Mouse (Mus musculus) heart, postnatal 0 days (tissue): ENCODE results near the gene Angptl4. TPM values are rescaled to one million over a fixed set of nuclear protein-coding genes. Genes with fewer than 3 reads are reported as not detected.

Experiments used
- ATAC-seq: fragments of 200-750 bp; cut with Nextera tagmentation; 2 replicates; pipeline ENCODE4 v1.8.0; 2017; ENCODE audit warnings: low read depth, moderate number of reproducible peaks, moderate library complexity; ENCODE audit not compliant: insufficient read depth
- DNase-seq: peaks from one replicate; pipeline ENCODE4 v3.0.0-alpha.2; 2016; ENCODE audit warnings: low spot score
- H3K27ac ChIP-seq: fragments of 300-500 bp; sonication (generic); 2 replicates; pipeline ENCODE4 v1.5.1; 2014; ENCODE audit warnings: low read depth, mild to moderate bottlenecking
- H3K27me3 ChIP-seq: fragments of 300-500 bp; sonication (generic); 2 replicates; pipeline ENCODE4 v1.6.1; 2014; ENCODE audit warnings: low read length, mixed read lengths; ENCODE audit not compliant: control insufficient read depth, insufficient read depth
- H3K36me3 ChIP-seq: fragments of 300-500 bp; sonication (generic); replicated peaks from 2 replicates; pipeline ENCODE4 v1.6.1; 2014; ENCODE audit warnings: low read length, mixed read lengths; ENCODE audit not compliant: control insufficient read depth, insufficient read depth
- H3K4me1 ChIP-seq: fragments of 300-500 bp; sonication (generic); 2 replicates; pipeline ENCODE4 v1.6.1; 2014; ENCODE audit warnings: antibody characterized with exemption; ENCODE audit not compliant: control insufficient read depth, insufficient read depth
- H3K4me2 ChIP-seq: fragments of 300-500 bp; sonication (generic); 2 replicates; pipeline ENCODE4 v1.6.1; 2014; ENCODE audit warnings: low read depth, mild to moderate bottlenecking, low read length, moderate library complexity
- H3K4me3 ChIP-seq: fragments of 300-500 bp; sonication (generic); 2 replicates; pipeline ENCODE4 v1.5.1; 2014; ENCODE audit warnings: low read depth, low read length
- H3K9ac ChIP-seq: fragments of 300-500 bp; sonication (generic); replicated peaks from 2 replicates; pipeline ENCODE4 v1.6.1; 2014; ENCODE audit warnings: low read depth, low read length, mixed read lengths
- H3K9me3 ChIP-seq: fragments of 300-500 bp; sonication (generic); replicated peaks from 2 replicates; pipeline ENCODE4 v1.6.1; 2016; ENCODE audit warnings: low read length; ENCODE audit not compliant: control insufficient read depth
- CTCF ChIP-seq: IDR thresholded peaks from 2 replicates; pipeline ENCODE4 v1.5.1; 2016; ENCODE audit warnings: antibody characterized with exemption, control low read depth, low read depth
- EP300 ChIP-seq: IDR thresholded peaks from 2 replicates; pipeline ENCODE4 v1.6.1; 2016; ENCODE audit warnings: antibody characterized with exemption, low read depth
- WGBS: fragments of 180-500 bp; shearing (Covaris S2); extraction: QIAGEN DNeasy Blood & Tissue Kit; methylation state at CpG from one replicate; pipeline ENCODE4 v1.1.7; 2014; 5-methylcytosine and 5-hydroxymethylcytosine counted together
- polyA plus RNA-seq: library from polyadenylated mRNA; unstranded; fragments of >200 nt; fragmentation: Nextera tagmentation; extraction: Ambion mirVana; gene quantifications from 2 replicates; pipeline ENCODE4 v1.2.1, GENCODE M21; 2015
- total RNA-seq: library from RNA; depleted of rRNA; stranded (reverse); fragments of >200 nt; gene quantifications from 2 replicates; pipeline ENCODE4 v1.2.3, GENCODE M21; 2014; ENCODE audit warnings: low replicate concordance

The Angptl4 gene
- total and polyA plus RNA-seq, 2 experiments from 2014 or later, result 59.2 to 79.3 TPM

- no peak overlapping the region for H3K4me3 ChIP-seq
- H3K4me1 ChIP-seq, result peaks cover 52% of the 10 kb centered on the region
- DNase-seq, result no peak
- H3K27me3 ChIP-seq, result no peaks in the 10 kb centered on the region
- H3K4me2 ChIP-seq, result no peak overlapping the region
- ATAC-seq, result no peak
- no peaks in the 10 kb centered on the region for H3K9me3 ChIP-seq
- no peak overlapping the region for H3K27ac ChIP-seq
- WGBS, result 78% methylated on average over 1 of the region's 1 CpGs
- no peak overlapping the region for H3K9ac ChIP-seq
- TF ChIP-seq CTCF (no peak), EP300 (no peak)
- peaks cover 14% of the 10 kb centered on the region; the same call in 1 of the 2 replicates for H3K36me3 ChIP-seq
These were observed 27.0 kb downstream of the Angptl4 start for GRCm38 (mm10) chr17:33754656-33755055.

GRCm38 (mm10) chr17:33752297-33752696, 29.3 kb downstream of the Angptl4 start:
- H3K27ac ChIP-seq, result no peak overlapping the region
- H3K9ac ChIP-seq, result no peak overlapping the region
- no peak for ATAC-seq
- no peaks in the 10 kb centered on the region for H3K27me3 ChIP-seq
- peaks cover 30% of the 10 kb centered on the region for H3K4me1 ChIP-seq
- TF ChIP-seq CTCF (no peak), EP300 (no peak)
- H3K4me3 ChIP-seq, result no peak overlapping the region
- no peak overlapping the region for H3K4me2 ChIP-seq
- WGBS, result 86% methylated on average over 2 of the region's 2 CpGs
- H3K9me3 ChIP-seq, result no peaks in the 10 kb centered on the region
- DNase-seq, result no peak
- H3K36me3 ChIP-seq, result peaks cover 36% of the 10 kb centered on the region

DNA sequence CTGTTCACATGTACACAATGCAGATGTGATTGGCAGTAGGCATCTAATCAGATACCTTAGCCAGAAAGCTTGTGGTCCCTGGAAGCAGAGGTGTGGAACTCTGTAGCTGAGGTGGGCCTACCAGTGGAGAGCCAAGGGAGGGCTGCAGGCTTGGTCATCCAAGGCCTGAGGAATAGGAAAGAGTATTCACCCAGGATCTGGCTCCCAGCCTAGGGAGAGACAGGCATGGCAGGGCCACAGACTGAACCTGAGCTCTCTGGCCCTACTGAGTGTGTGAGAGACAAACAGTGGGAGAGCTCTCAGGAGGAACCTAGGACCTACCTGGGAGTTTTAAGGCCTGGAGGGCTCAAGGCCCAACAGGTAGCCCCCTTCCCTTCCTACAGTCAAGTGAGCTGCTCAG, 30.4 kb downstream of the Angptl4 start:
- H3K4me1 ChIP-seq, result peaks cover 19% of the 10 kb centered on the region
- H3K4me3 ChIP-seq, result no peak overlapping the region
- H3K9ac ChIP-seq, result no peak overlapping the region
- ATAC-seq (no peak), DNase-seq (no peak)
- H3K9me3 ChIP-seq, result no peaks in the 10 kb centered on the region
- no peak overlapping the region for H3K4me2 ChIP-seq
- H3K27ac ChIP-seq, result no peak overlapping the region
- TF ChIP-seq CTCF (no peak), EP300 (no peak)
- H3K36me3 ChIP-seq, result peaks cover 40% of the 10 kb centered on the region
- no peaks in the 10 kb centered on the region for H3K27me3 ChIP-seq

DNA sequence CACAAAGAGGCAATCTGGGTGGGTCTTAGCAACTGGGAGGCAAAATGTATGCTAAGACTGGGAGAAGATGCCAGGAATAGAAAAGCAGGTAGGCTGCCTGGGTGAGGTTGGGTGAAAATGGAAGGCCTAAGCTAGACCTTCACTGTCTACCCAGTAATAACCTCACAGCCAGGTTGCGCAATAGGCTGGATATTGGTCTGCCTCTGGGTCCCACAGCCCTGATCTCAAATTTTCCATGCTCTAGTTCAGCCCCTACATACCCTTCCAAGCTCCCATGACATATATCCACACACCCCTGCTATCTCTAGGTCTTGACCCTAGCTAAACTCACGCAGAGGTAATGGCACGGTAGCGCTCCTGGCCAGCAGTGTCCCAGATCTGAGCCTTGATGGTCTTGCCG, 32.2 kb downstream of the Angptl4 start:
- DNase-seq, result no peak
- Histone ChIP-seq H3K27me3 (no peaks in the 10 kb centered on the region), H3K4me3 (no peak overlapping the region), H3K4me2 (no peak overlapping the region), H3K4me1 (peaks cover 12% of the 10 kb centered on the region; the same call in 1 of the 2 replicates), H3K9me3 (no peaks in the 10 kb centered on the region), H3K27ac (no peak overlapping the region), H3K36me3 (peaks cover 50% of the 10 kb centered on the region), H3K9ac (no peak overlapping the region)
- no peak for TF ChIP-seq EP300
- TF ChIP-seq CTCF, result no peak
- 84% methylated on average over 5 of the region's 5 CpGs for WGBS
- no peak for ATAC-seq

- Histone ChIP-seq H3K9ac (no peak overlapping the region), H3K9me3 (no peaks in the 10 kb centered on the region), H3K36me3 (peaks cover 47% of the 10 kb centered on the region), H3K27ac (peak overlapping the region; percentile 19; the same call in 1 of the 2 replicates), H3K4me2 (no peak overlapping the region), H3K27me3 (no peaks in the 10 kb centered on the region), H3K4me1 (peaks cover 8% of the 10 kb centered on the region; the same call in 1 of the 2 replicates), H3K4me3 (no peak overlapping the region)
- DNase-seq, result peak; percentile 92
- TF ChIP-seq EP300, result peak; percentile 84; the same call in 1 of the 2 replicates
- peak; percentile 80 for TF ChIP-seq CTCF
- WGBS, result 30% methylated on average over 2 of the region's 2 CpGs
- ATAC-seq, result peak; percentile 92
These were observed 35.6 kb downstream of the Angptl4 start for GRCm38 (mm10) chr17:33746011-33746410.

GRCm38 (mm10) chr17:33744686-33745384, 36.8 kb downstream of the Angptl4 start:
- Histone ChIP-seq H3K27me3 (no peaks in the 10 kb centered on the region), H3K36me3 (peaks cover 38% of the 10 kb centered on the region), H3K27ac (no peak overlapping the region), H3K4me1 (peaks cover 6% of the 10 kb centered on the region; the same call in 1 of the 2 replicates), H3K9ac (no peak overlapping the region), H3K4me2 (no peak overlapping the region), H3K4me3 (no peak overlapping the region), H3K9me3 (no peaks in the 10 kb centered on the region)
- TF ChIP-seq EP300 (no peak), CTCF (no peak)
- ATAC-seq, result no peak
- no peak for DNase-seq
- WGBS, result 89% methylated on average over 5 of the region's 5 CpGs
